Mouse (Mus musculus) C2C12 (cell line): ENCODE measurements around the gene Engase.

Source experiments
- CTCF ChIP-seq: IDR thresholded peaks from one replicate; pipeline ENCODE4 v1.5.1; 2011; ENCODE audit not compliant: control insufficient read depth, insufficient read depth, insufficient read length
- USF1 ChIP-seq: IDR thresholded peaks from one replicate; pipeline ENCODE4 v1.6.1; 2011; ENCODE audit warnings: low read depth, mild to moderate bottlenecking, control low read depth, moderate library complexity

DNA sequence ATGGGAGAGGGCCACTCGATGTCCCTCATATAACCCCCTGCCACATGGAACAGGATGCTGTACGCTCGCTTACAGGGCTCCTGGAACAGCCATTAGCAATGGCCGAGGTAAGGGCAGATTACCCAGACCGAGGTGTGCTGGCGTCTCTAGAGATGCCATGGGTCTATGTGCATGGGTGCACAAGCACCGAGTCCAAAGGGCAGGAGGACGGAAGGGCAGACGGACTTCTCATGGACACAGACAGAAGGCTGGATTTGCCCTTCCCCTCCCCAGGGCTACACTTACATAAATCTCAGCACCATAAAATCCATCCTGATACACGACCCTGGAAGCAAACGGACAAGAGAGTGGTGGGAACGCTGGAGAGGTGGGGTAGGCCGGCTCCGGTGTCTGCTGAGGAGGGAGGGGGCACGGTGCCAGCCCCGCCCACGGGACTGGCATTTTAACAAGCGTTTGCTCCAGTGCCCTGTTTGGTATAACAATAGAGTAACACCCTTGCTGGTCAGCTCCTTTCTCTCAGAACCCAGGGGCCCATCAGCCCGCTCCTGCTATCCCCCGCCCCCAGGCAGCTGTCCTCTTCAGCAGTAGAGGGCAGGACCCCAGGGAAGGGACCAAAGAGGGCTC lies 19.5 kb downstream of the Engase start:
- TF ChIP-seq USF1 (no peak), CTCF (no peak)
